Mouse (Mus musculus) cerebellum, adult 2 months (tissue): ENCODE measurements around the gene Edaradd. TPM values are rescaled to one million over a fixed set of nuclear protein-coding genes. Genes with fewer than 3 reads are reported as not detected.

Source experiments
- DNase-seq, 2 experiments: peaks; one replicate each; pipeline ENCODE4 v3.0.0; 2021
- H3K27ac ChIP-seq: fragments of 200-500 bp; 2 replicates; pipeline ENCODE4 v1.5.1; 2012; ENCODE audit warnings: low read length, control low read depth, inconsistent platforms; ENCODE audit not compliant: insufficient read depth
- H3K27me3 ChIP-seq: fragments of 200-500 bp; 2 replicates; pipeline ENCODE4 v1.6.1; 2012; ENCODE audit warnings: inconsistent platforms, mild to moderate bottlenecking, low read length, moderate library complexity; ENCODE audit not compliant: control insufficient read depth, insufficient read depth
- H3K4me1 ChIP-seq: fragments of 200-500 bp; 2 replicates; pipeline ENCODE4 v1.6.1; 2011; ENCODE audit warnings: low read length; ENCODE audit not compliant: control insufficient read depth, insufficient read depth
- H3K4me3 ChIP-seq: fragments of 200-500 bp; replicated peaks from 2 replicates; pipeline ENCODE3; 2011; ENCODE audit warnings: mild to moderate bottlenecking, low read depth, low read length, control low read depth; ENCODE audit not compliant: insufficient read depth
- CTCF ChIP-seq: fragments of 200-500 bp; IDR thresholded peaks from 2 replicates; pipeline ENCODE4 v1.5.1; 2011; ENCODE audit warnings: low read depth, mild to moderate bottlenecking, control low read depth, low read length, moderate library complexity, borderline replicate concordance; ENCODE audit not compliant: insufficient read depth
- POLR2A ChIP-seq: fragments of 200-500 bp; IDR thresholded peaks from 2 replicates; pipeline ENCODE4 v1.6.1; 2011; ENCODE audit warnings: low read length, control low read depth, borderline replicate concordance; ENCODE audit not compliant: insufficient read depth
- WGBS: fragments of 180-500 bp; shearing (Covaris S2); methylation state at CpG from one replicate; pipeline ENCODE4 v1.1.7; 2018; 5-methylcytosine and 5-hydroxymethylcytosine counted together
- polyA plus RNA-seq: library from polyadenylated mRNA; depleted of rRNA; stranded (reverse); fragments of >200 nt; gene quantifications from 2 replicates; pipeline ENCODE4 v1.2.3, GENCODE M21; 2012

Edaradd gene
- polyA plus RNA-seq, 1 experiment, result not detected

- 65% methylated on average over 3 of the region's 3 CpGs for WGBS
- Histone ChIP-seq H3K4me1 (no peaks in the 10 kb centered on the region), H3K27ac (no peak overlapping the region), H3K27me3 (no peaks in the 10 kb centered on the region), H3K4me3 (no peak overlapping the region)
- no peak for DNase-seq
- no peak for TF ChIP-seq POLR2A
Observed at GRCm38 (mm10) chr13:12505359-12505758, 14.9 kb downstream of the Edaradd start.

- H3K27ac ChIP-seq, result no peak overlapping the region
- no peaks in the 10 kb centered on the region for H3K4me1 ChIP-seq
- TF ChIP-seq CTCF, result no peak
- no peak overlapping the region for H3K4me3 ChIP-seq
- no peaks in the 10 kb centered on the region for H3K27me3 ChIP-seq
- WGBS, result 42% methylated on average over 11 of the region's 11 CpGs
- DNase-seq, result no peak
Observed at GRCm38 (mm10) chr13:12503238-12503751, 16.9 kb downstream of the Edaradd start.

GRCm38 (mm10) chr13:12502665-12503237, 17.5 kb downstream of the Edaradd start:
- 50% methylated on average over 4 of the region's 4 CpGs for WGBS
- H3K27ac ChIP-seq, result no peak overlapping the region
- no peak for DNase-seq
- no peaks in the 10 kb centered on the region for H3K27me3 ChIP-seq
- no peak overlapping the region for H3K4me3 ChIP-seq
- no peaks in the 10 kb centered on the region for H3K4me1 ChIP-seq
- TF ChIP-seq CTCF (no peak), POLR2A (no peak)

- Histone ChIP-seq H3K4me3 (no peak overlapping the region), H3K27me3 (no peaks in the 10 kb centered on the region), H3K4me1 (no peaks in the 10 kb centered on the region), H3K27ac (no peak overlapping the region)
- TF ChIP-seq POLR2A (no peak), CTCF (no peak)
- no peak for DNase-seq
- 80% methylated on average over 7 of the region's 7 CpGs for WGBS
Observed at GRCm38 (mm10) chr13:12499107-12499506, 21.1 kb downstream of the Edaradd start.

GRCm38 (mm10) chr13:12497809-12498208, 22.4 kb downstream of the Edaradd start:
- H3K27ac ChIP-seq, result no peak overlapping the region
- TF ChIP-seq POLR2A, result no peak
- no peak for TF ChIP-seq CTCF
- H3K4me3 ChIP-seq, result no peak overlapping the region
- H3K4me1 ChIP-seq, result no peaks in the 10 kb centered on the region
- no peaks in the 10 kb centered on the region for H3K27me3 ChIP-seq
- no peak for DNase-seq
- WGBS, result 53% methylated on average over 8 of the region's 8 CpGs

- Histone ChIP-seq H3K4me3 (no peak overlapping the region), H3K4me1 (no peaks in the 10 kb centered on the region), H3K27ac (no peak overlapping the region), H3K27me3 (no peaks in the 10 kb centered on the region)
- TF ChIP-seq CTCF (no peak), POLR2A (no peak)
- 66% methylated on average over 9 of the region's 9 CpGs for WGBS
- DNase-seq, result no peak
Observed at GRCm38 (mm10) chr13:12494750-12495149, 25.5 kb downstream of the Edaradd start.

GRCm38 (mm10) chr13:12492515-12492914, 27.7 kb downstream of the Edaradd start:
- no peak for TF ChIP-seq CTCF
- TF ChIP-seq POLR2A, result no peak

GRCm38 (mm10) chr13:12485640-12486039, 34.6 kb downstream of the Edaradd start:
- no peak overlapping the region for H3K27ac ChIP-seq
- H3K27me3 ChIP-seq, result no peaks in the 10 kb centered on the region
- H3K4me3 ChIP-seq, result no peak overlapping the region
- H3K4me1 ChIP-seq, result no peaks in the 10 kb centered on the region
- TF ChIP-seq POLR2A (no peak), CTCF (no peak)
- WGBS, result 76% methylated on average over 7 of the region's 7 CpGs
- DNase-seq, result no peak

More at GRCm38 (mm10) chr13:12492515-12492914, 27.7 kb downstream of the Edaradd start:
- H3K4me1 ChIP-seq, result no peaks in the 10 kb centered on the region
- no peaks in the 10 kb centered on the region for H3K27me3 ChIP-seq
- DNase-seq, result no peak
- no peak overlapping the region for H3K4me3 ChIP-seq
- WGBS, result 91% methylated on average over 3 of the region's 3 CpGs
- no peak overlapping the region for H3K27ac ChIP-seq
